Mouse (Mus musculus) kidney, embryonic 14.5 days (tissue): ENCODE results near the gene Wdr61. TPM values are rescaled to one million over a fixed set of nuclear protein-coding genes. Genes with fewer than 3 reads are reported as not detected.

Experiments
- ATAC-seq: fragments of 200-750 bp; cut with Nextera tagmentation; 2 replicates; pipeline ENCODE4 v1.8.0; 2017; ENCODE audit warnings: moderate number of reproducible peaks, mild to moderate bottlenecking, moderate TSS enrichment, moderate library complexity; ENCODE audit not compliant: low FRiP score, low TSS enrichment
- H3K27ac ChIP-seq: fragments of 300-500 bp; sonication (generic); 2 replicates; pipeline ENCODE4 v1.5.1; 2014; ENCODE audit warnings: low read depth, mild to moderate bottlenecking, low read length, moderate library complexity, mixed read lengths
- H3K27me3 ChIP-seq: fragments of 300-500 bp; sonication (generic); 2 replicates; pipeline ENCODE4 v1.6.1; 2014; ENCODE audit warnings: mild to moderate bottlenecking, low read length; ENCODE audit not compliant: control insufficient read depth, insufficient read depth
- H3K36me3 ChIP-seq: fragments of 300-500 bp; sonication (generic); 2 replicates; pipeline ENCODE4 v1.6.1; 2014; ENCODE audit warnings: low read length, mixed read lengths; ENCODE audit not compliant: control insufficient read depth, insufficient read depth
- H3K4me1 ChIP-seq: fragments of 300-500 bp; sonication (generic); 2 replicates; pipeline ENCODE4 v1.6.1; 2014; ENCODE audit warnings: low read length, mixed read lengths; ENCODE audit not compliant: control insufficient read depth, insufficient read depth
- H3K4me2 ChIP-seq: fragments of 300-500 bp; sonication (generic); replicated peaks from 2 replicates; pipeline ENCODE4 v1.6.1; 2014; ENCODE audit warnings: low read depth, mild to moderate bottlenecking, low read length
- H3K4me3 ChIP-seq: fragments of 300-500 bp; sonication (generic); 2 replicates; pipeline ENCODE4 v1.5.1; 2014; ENCODE audit warnings: mild to moderate bottlenecking, low read length
- H3K9ac ChIP-seq: fragments of 300-500 bp; sonication (generic); 2 replicates; pipeline ENCODE4 v1.6.1; 2014; ENCODE audit warnings: low read depth, mild to moderate bottlenecking, low read length, moderate library complexity
- H3K9me3 ChIP-seq: fragments of 300-500 bp; sonication (generic); 2 replicates; pipeline ENCODE4 v1.6.1; 2016; ENCODE audit warnings: low read length; ENCODE audit not compliant: control insufficient read depth
- WGBS: fragments of 180-500 bp; shearing (Covaris S2); extraction: QIAGEN DNeasy Blood & Tissue Kit; methylation state at CpG from one replicate; pipeline ENCODE4 v1.1.7; 2014; 5-methylcytosine and 5-hydroxymethylcytosine counted together
- polyA plus RNA-seq: library from polyadenylated mRNA; unstranded; fragments of >200 nt; fragmentation: Nextera tagmentation; extraction: Ambion mirVana; gene quantifications from 2 replicates; pipeline ENCODE4 v1.2.1, GENCODE M21; 2014

The Wdr61 gene
- polyA plus RNA-seq, 1 experiment from 2014 or later = 162 TPM

- no peak for ATAC-seq
- no peak overlapping the region for H3K9ac ChIP-seq
- WGBS = 85% methylated on average over 5 of the region's 5 CpGs
Measured at GRCm38 (mm10) chr9:54708085-54708484, 26.2 kb downstream of the Wdr61 start.

DNA sequence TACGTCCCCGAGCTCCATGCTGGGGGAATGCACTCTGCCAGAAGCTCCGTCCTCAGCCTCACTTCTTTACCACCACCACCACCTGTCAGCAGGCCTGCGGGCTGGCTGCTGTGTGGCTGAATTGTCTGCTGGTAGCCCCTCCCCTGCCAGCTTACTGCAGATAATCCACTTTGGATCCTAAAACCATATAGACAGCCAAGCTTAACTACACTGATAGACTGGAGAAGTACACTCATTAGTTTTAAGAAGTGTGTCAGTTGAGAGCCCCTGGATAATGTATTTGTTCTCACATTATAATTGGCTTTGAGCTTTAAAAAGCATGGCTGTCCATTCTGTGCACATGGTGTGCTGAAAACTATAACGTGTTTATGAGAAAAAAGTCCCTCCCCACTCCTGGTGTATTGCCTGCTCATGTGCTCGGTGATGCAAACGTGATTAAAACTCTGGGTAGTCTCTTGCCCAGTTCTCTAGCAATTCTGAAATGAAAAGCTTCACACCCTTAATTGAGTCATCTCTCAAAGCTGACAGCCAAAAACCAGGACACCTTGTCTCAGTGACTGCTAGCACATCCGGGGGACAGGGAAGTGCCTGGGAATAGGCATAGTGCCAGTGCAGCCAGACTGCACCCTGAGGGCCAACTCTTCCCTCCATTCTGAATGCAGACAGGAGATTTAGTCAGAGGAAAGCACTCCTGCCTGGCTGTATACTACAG lies 26.9 kb downstream of the Wdr61 start:
- H3K9me3 ChIP-seq = no peaks in the 10 kb centered on the region
- H3K4me2 ChIP-seq = no peak overlapping the region
- no peak overlapping the region for H3K4me3 ChIP-seq
- H3K27me3 ChIP-seq = no peaks in the 10 kb centered on the region
- H3K4me1 ChIP-seq = no peaks in the 10 kb centered on the region
- H3K27ac ChIP-seq = no peak overlapping the region
- H3K9ac ChIP-seq = no peak overlapping the region
- H3K36me3 ChIP-seq = peaks cover 16% of the 10 kb centered on the region; the same call in 1 of the 2 replicates
- ATAC-seq = no peak
- whole genome bisulfite sequencing = 75% methylated on average over 8 of the region's 8 CpGs

More at GRCm38 (mm10) chr9:54708085-54708484, 26.2 kb downstream of the Wdr61 start:
- H3K9me3 ChIP-seq = no peaks in the 10 kb centered on the region
- no peak overlapping the region for H3K4me2 ChIP-seq
- no peaks in the 10 kb centered on the region for H3K27me3 ChIP-seq
- H3K4me1 ChIP-seq = no peaks in the 10 kb centered on the region
- H3K36me3 ChIP-seq = peaks cover 16% of the 10 kb centered on the region; the same call in 1 of the 2 replicates
- no peak overlapping the region for H3K4me3 ChIP-seq
- H3K27ac ChIP-seq = no peak overlapping the region

- no peak overlapping the region for H3K4me2 ChIP-seq
- 62% methylated on average over 1 of the region's 1 CpGs for WGBS
Measured at GRCm38 (mm10) chr9:54705561-54705960, 28.8 kb downstream of the Wdr61 start.

DNA sequence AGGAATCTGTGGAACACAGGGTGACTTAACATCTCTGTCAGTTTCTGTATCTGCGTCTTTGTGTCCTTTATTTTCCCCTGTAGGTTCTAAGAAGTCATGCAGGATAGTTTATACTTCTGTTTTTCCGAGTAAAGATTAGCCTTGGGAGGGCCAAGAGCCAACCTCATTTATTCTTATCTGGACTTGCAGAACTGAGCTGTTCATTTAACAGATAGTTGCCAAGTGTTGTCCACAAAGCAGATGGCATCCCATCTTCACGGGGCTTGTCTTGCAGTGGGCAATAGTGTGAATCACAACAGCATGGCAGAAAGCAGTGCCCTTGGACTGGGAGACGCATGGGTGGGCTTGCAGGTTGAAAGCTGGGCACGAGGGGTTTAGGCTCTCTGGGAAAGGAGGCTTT lies 30.0 kb downstream of the Wdr61 start:
- ATAC-seq = no peak
- H3K36me3 ChIP-seq = peaks cover 5% of the 10 kb centered on the region; the same call in 1 of the 2 replicates
- 64% methylated on average over 5 of the region's 5 CpGs for WGBS
- H3K4me2 ChIP-seq = no peak overlapping the region
- H3K27me3 ChIP-seq = peaks cover 6% of the 10 kb centered on the region
- H3K4me1 ChIP-seq = no peaks in the 10 kb centered on the region
- no peak overlapping the region for H3K4me3 ChIP-seq
- no peak overlapping the region for H3K9ac ChIP-seq
- H3K9me3 ChIP-seq = no peaks in the 10 kb centered on the region
- no peak overlapping the region for H3K27ac ChIP-seq

More at GRCm38 (mm10) chr9:54705561-54705960, 28.8 kb downstream of the Wdr61 start:
- no peak overlapping the region for H3K27ac ChIP-seq
- peaks cover 5% of the 10 kb centered on the region; the same call in 1 of the 2 replicates for H3K36me3 ChIP-seq
- H3K9me3 ChIP-seq = no peaks in the 10 kb centered on the region
- no peak overlapping the region for H3K4me3 ChIP-seq
- ATAC-seq = no peak
- H3K4me1 ChIP-seq = no peaks in the 10 kb centered on the region
- peaks cover 4% of the 10 kb centered on the region for H3K27me3 ChIP-seq
- H3K9ac ChIP-seq = no peak overlapping the region

DNA sequence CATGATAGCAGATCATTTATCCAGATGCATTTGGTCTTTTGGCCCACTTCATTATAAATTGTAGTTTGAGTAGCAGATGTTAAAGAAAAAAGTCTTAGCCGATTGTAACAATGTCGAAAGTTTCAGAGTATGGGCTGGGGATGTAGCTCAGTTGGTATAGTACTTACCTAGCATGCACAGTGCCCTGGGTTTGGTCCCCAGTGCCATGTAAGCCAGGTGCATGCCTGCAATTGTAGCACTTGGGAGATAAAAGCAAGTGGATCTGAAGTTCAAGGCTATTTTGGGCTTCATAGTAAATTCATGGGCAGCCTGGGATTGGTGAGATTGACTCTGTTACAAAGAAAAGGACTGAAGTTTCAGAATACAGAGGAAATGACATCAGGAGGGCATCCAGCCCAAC lies 31.7 kb downstream of the Wdr61 start:
- H3K4me1 ChIP-seq = no peaks in the 10 kb centered on the region
- no peak overlapping the region for H3K4me2 ChIP-seq
- H3K4me3 ChIP-seq = no peak overlapping the region
- H3K9ac ChIP-seq = no peak overlapping the region
- no peak for ATAC-seq
- 77% methylated on average over 2 of the region's 2 CpGs for WGBS
- no peaks in the 10 kb centered on the region for H3K9me3 ChIP-seq
- H3K27ac ChIP-seq = no peak overlapping the region
- H3K36me3 ChIP-seq = no peaks in the 10 kb centered on the region
- H3K27me3 ChIP-seq = peaks cover 16% of the 10 kb centered on the region

DNA sequence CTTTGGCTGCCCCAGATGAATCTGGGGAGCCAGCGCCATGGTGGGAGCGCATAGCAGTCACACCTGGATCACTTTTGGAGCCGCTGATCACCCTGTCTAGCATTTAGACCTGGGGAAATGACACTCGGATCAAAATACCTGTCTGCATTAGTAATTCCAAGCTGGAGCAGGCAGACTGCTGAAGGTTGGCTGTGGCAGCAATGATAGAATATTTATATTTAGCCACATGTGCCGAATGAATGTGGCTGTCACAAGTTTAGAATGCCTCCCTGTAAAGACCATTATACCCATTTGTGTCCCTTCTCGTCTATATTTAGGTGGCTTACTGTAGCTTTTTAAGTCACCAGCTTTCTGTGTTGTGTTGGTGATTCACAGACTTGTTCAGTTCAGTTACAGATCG lies 33.6 kb downstream of the Wdr61 start:
- no peak overlapping the region for H3K4me3 ChIP-seq
- 77% methylated on average over 7 of the region's 7 CpGs for WGBS
- peaks cover 16% of the 10 kb centered on the region for H3K27me3 ChIP-seq
- no peak for ATAC-seq
- no peak overlapping the region for H3K9ac ChIP-seq
- no peaks in the 10 kb centered on the region for H3K36me3 ChIP-seq
- peak overlapping the region; percentile 90; the same call in 1 of the 2 replicates for H3K4me2 ChIP-seq
- no peaks in the 10 kb centered on the region for H3K9me3 ChIP-seq
- no peak overlapping the region for H3K27ac ChIP-seq
- H3K4me1 ChIP-seq = no peaks in the 10 kb centered on the region

DNA sequence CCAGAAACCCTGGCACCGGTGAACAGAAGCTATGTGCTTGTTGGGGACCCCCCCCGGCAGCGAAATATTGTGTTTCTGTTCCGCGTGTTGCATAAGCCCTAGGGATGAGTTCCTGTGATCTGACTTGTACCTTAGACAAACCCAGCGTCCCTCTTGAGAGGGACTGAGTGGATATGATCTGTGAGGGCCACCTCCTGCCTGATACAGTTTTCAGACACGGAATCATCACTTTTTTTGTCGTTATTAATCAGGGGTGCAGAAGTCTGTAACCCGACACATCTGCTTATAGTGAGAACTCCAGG lies 34.2 kb downstream of the Wdr61 start:
- H3K4me3 ChIP-seq = peak overlapping the region; percentile 69
- H3K9me3 ChIP-seq = no peaks in the 10 kb centered on the region
- no peak for ATAC-seq
- peaks cover 16% of the 10 kb centered on the region for H3K27me3 ChIP-seq
- H3K27ac ChIP-seq = no peak overlapping the region
- 22% methylated on average over 9 of the region's 9 CpGs for WGBS
- peak overlapping the region; percentile 69 for H3K9ac ChIP-seq
- no peaks in the 10 kb centered on the region for H3K36me3 ChIP-seq
- peak overlapping the region; percentile 90 for H3K4me2 ChIP-seq
- H3K4me1 ChIP-seq = no peaks in the 10 kb centered on the region

DNA sequence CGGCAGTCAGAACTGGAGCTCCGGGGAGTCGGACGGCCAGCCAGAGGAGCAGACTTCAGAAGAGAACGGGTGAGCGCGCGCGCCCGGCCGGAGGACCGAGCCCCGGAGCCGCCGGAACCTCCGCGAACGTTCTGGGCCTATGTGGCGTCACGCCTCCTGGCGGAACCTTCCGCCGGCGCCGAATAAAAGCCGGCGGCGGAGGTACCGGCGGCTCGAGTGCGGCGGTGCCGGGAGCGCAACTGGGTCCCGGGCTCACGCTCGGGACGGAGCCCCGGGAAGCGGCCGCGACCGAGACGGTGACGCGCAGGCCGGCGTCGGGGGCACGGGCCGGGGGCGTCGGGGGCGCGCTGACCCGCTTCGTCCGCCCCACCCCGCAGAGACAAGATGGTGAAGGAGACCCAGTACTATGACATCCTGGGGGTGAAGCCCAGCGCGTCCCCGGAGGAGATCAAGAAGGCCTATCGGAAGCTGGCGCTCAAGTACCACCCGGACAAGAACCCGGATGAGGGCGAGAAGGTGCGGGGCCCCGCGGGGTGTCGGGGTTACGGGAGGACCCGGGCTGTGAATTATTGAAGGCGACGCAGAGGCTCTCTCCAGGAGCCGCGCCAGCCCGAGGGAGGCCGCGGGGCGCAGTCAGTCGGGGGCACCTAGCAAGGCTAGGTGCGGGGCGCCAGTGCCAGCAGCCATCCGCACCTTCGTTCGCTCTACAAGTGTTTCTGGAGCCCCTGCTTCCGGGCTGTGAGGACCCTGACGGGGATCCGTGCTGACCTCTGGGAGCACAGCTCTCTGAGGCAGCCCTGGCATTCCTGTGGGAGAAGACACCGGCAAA lies 34.8 kb downstream of the Wdr61 start:
- Histone ChIP-seq H3K36me3 (no peaks in the 10 kb centered on the region), H3K27me3 (peaks cover 16% of the 10 kb centered on the region), H3K9ac (peak overlapping the region; percentile 69), H3K4me1 (no peaks in the 10 kb centered on the region), H3K9me3 (no peaks in the 10 kb centered on the region), H3K4me3 (peak overlapping the region; percentile 69), H3K4me2 (peak overlapping the region; percentile 90), H3K27ac (no peak overlapping the region)
- peak; percentile 74 for ATAC-seq
- WGBS = 1% methylated on average over 91 of the region's 92 CpGs

DNA sequence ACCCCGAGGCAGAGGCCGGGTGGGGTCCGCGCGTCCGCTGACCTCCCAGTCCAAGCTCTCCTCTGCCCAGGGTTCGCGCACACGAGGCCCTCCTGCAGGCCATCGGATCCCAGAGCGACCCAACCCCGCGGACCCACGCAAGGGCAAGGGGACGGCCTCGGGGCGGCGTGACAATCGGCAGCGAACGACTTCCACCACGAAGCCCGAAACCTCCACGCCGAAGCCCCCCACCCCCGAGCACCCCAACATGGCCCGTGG lies 35.3 kb downstream of the Wdr61 start:
- peak overlapping the region; percentile 69 for H3K4me3 ChIP-seq
- no peaks in the 10 kb centered on the region for H3K4me1 ChIP-seq
- H3K36me3 ChIP-seq = no peaks in the 10 kb centered on the region
- peak; percentile 50; the same call in 1 of the 2 replicates for ATAC-seq
- WGBS = 8% methylated on average over 27 of the region's 27 CpGs
- peak overlapping the region; percentile 69 for H3K9ac ChIP-seq
- H3K9me3 ChIP-seq = no peaks in the 10 kb centered on the region
- H3K27me3 ChIP-seq = peaks cover 16% of the 10 kb centered on the region
- peak overlapping the region; percentile 90 for H3K4me2 ChIP-seq
- H3K27ac ChIP-seq = no peak overlapping the region
